Mouse (Mus musculus) heart, embryonic 16.5 days (tissue): ENCODE measurements around the gene Tcf15. TPM values are rescaled to one million over a fixed set of nuclear protein-coding genes. Genes with fewer than 3 reads are reported as not detected.

Source experiments
- ATAC-seq: fragments of 200-750 bp; cut with Nextera tagmentation; replicated peaks from 2 replicates; pipeline ENCODE4 v1.8.0; 2017; ENCODE audit warnings: moderate number of reproducible peaks; ENCODE audit not compliant: insufficient read depth, low FRiP score; ENCODE audit errors: extremely low read depth
- H3K27ac ChIP-seq: fragments of 300-500 bp; sonication (generic); 2 replicates; pipeline ENCODE4 v1.5.1; 2014; ENCODE audit warnings: mild to moderate bottlenecking, low read length, control low read depth, moderate library complexity
- H3K27me3 ChIP-seq: fragments of 300-500 bp; sonication (generic); 2 replicates; pipeline ENCODE4 v1.6.1; 2014; ENCODE audit warnings: low read length, mixed read lengths; ENCODE audit not compliant: control insufficient read depth, insufficient read depth
- H3K36me3 ChIP-seq: fragments of 300-500 bp; sonication (generic); 2 replicates; pipeline ENCODE4 v1.6.1; 2014; ENCODE audit not compliant: control insufficient read depth, insufficient read depth
- H3K4me1 ChIP-seq: fragments of 300-500 bp; sonication (generic); 2 replicates; pipeline ENCODE4 v1.6.1; 2014; ENCODE audit warnings: low read length, mixed read lengths; ENCODE audit not compliant: control insufficient read depth, insufficient read depth
- H3K4me2 ChIP-seq: fragments of 300-500 bp; sonication (generic); 2 replicates; pipeline ENCODE4 v1.6.1; 2014; ENCODE audit warnings: low read depth, mild to moderate bottlenecking, control low read depth, low read length
- H3K4me3 ChIP-seq: fragments of 300-500 bp; sonication (generic); 2 replicates; pipeline ENCODE4 v1.5.1; 2014; ENCODE audit warnings: mild to moderate bottlenecking, control low read depth, low read length
- H3K9ac ChIP-seq: fragments of 300-500 bp; sonication (generic); 2 replicates; pipeline ENCODE4 v1.6.1; 2014; ENCODE audit warnings: low read length, control low read depth
- H3K9me3 ChIP-seq: fragments of 300-500 bp; sonication (generic); replicated peaks from 2 replicates; pipeline ENCODE4 v1.6.1; 2016; ENCODE audit warnings: low read length; ENCODE audit not compliant: control insufficient read depth
- WGBS: fragments of 180-500 bp; shearing (Covaris S2); extraction: QIAGEN DNeasy Blood & Tissue Kit; methylation state at CpG from one replicate; pipeline ENCODE4 v1.1.7; 2014; 5-methylcytosine and 5-hydroxymethylcytosine counted together
- polyA plus RNA-seq: library from polyadenylated mRNA; unstranded; fragments of >200 nt; fragmentation: Nextera tagmentation; extraction: Ambion mirVana; gene quantifications from 2 replicates; pipeline ENCODE4 v1.2.1, GENCODE M21; 2015

The Tcf15 gene
- polyA plus RNA-seq, 1 experiment from 2014 or later = 13.4 TPM

DNA sequence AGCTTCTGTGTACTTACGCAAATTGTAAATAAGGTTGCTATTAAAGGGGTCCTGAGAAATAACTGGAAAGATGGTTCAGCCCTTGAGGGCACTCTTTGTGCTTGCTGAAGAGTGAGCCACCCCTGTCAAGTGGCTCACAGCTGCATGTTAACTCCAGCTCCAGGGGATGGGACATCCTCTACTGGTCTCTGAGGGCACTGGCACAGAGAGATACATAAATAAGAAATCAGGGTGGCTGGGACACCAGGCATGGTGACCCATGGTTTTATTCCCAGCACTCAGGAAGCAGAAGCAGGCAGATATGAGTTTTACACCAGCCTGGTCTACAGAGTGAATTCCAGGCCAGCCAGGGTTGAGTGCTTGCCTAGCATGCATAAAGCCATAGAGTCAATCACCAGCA lies 26.0 kb downstream of the Tcf15 start:
- Histone ChIP-seq H3K27me3 (no peaks in the 10 kb centered on the region), H3K4me1 (0 out of 2 replicates have a peak, but pooled peaks cover 4% of the 10 kb centered on the region), H3K9me3 (no peaks in the 10 kb centered on the region), H3K4me2 (no peak overlapping the region), H3K9ac (no peak overlapping the region), H3K27ac (no peak overlapping the region), H3K36me3 (no peaks in the 10 kb centered on the region), H3K4me3 (no peak overlapping the region)
- ATAC-seq = no peak
- WGBS = 90% methylated on average over 1 of the region's 1 CpGs

DNA sequence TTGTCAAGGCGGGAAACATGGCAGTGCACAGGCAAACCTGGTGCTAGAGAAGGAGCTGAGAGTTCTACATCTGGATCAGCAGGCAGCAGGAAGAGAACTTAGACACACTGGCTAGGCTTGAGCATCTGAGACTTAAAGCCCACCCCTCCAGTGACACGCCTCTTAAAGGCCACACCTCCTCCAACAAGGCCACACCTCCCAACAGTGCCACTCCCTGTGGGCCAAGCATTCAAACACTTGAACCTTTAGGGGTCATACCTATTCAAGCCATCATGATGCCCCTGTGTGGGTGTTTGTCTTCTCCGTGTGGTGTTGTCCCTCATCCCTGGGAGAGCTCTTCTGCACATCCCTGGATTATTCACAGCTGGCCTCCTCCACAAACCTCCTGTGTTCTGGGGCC lies 31.5 kb downstream of the Tcf15 start:
- no peak overlapping the region for H3K27ac ChIP-seq
- no peaks in the 10 kb centered on the region for H3K36me3 ChIP-seq
- WGBS = 85% methylated on average over 3 of the region's 3 CpGs
- no peak overlapping the region for H3K4me2 ChIP-seq
- no peaks in the 10 kb centered on the region for H3K4me1 ChIP-seq
- H3K27me3 ChIP-seq = no peaks in the 10 kb centered on the region
- no peak for ATAC-seq
- 0 out of 2 replicates have a peak, but pooled peaks cover 3% of the 10 kb centered on the region for H3K9me3 ChIP-seq
- no peak overlapping the region for H3K9ac ChIP-seq
- no peak overlapping the region for H3K4me3 ChIP-seq

DNA sequence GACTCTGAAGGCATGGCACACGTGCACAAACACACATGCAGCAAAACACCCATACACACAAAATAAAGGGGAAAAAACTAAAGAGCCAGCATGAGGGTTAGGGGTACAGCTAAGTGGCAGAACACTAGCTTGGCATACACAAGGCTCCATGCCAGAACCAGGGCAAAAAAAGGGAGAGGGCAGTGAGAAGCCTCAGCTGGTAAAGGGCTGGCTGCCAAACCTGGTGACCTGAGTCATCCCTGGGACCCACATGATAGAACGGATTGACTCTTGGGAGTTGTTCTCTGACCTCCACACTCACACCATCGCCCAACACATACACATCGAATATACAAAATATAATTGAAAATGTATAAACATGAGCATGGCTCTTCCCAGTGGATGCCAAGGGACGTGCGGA lies 33.3 kb downstream of the Tcf15 start:
- H3K4me3 ChIP-seq = no peak overlapping the region
- H3K36me3 ChIP-seq = no peaks in the 10 kb centered on the region
- H3K27me3 ChIP-seq = no peaks in the 10 kb centered on the region
- no peak for ATAC-seq
- no peak overlapping the region for H3K9ac ChIP-seq
- H3K4me1 ChIP-seq = peaks cover 3% of the 10 kb centered on the region; the same call in 1 of the 2 replicates
- WGBS = 76% methylated on average over 6 of the region's 6 CpGs
- peak overlapping the region; percentile 9; the same call in 1 of the 2 replicates for H3K27ac ChIP-seq
- H3K4me2 ChIP-seq = no peak overlapping the region
- 0 out of 2 replicates have a peak, but pooled peaks cover 3% of the 10 kb centered on the region for H3K9me3 ChIP-seq

DNA sequence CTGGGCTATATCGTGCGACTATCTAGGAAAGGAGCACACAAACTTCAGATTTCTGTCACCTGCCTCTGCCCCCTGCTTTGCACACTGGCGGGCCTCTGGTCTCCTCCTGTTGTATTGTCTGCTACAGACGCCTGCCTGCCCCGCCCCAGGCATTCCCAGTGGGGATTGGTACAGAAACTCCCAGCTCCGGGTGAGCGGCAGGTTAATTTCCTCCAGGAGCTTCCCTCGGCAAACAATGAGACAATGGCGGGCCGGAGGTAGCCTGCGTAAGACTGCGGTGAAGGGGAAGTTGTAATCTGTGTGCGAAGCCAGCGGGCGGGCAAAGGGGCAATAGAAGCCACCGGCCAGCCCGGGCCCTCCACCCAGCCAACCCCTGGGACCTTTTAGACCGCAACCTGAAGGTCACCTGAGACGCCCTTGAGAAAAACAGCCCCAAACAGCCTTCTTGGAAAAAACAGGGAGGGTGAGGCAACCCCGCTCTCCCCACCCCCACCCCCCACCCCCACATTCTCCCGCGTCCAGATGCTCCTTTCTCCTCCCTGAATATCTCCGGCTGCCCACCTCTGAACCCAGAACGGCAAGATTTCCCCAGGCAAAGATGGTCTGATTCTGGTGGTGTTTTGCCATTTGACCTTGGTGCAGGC lies 33.9 kb downstream of the Tcf15 start:
- peak overlapping the region; percentile 21; the same call in 1 of the 2 replicates for H3K4me2 ChIP-seq
- 0 out of 2 replicates have a peak, but pooled peaks cover 3% of the 10 kb centered on the region for H3K9me3 ChIP-seq
- peak; percentile 47 for ATAC-seq
- no peak overlapping the region for H3K9ac ChIP-seq
- no peaks in the 10 kb centered on the region for H3K36me3 ChIP-seq
- H3K4me1 ChIP-seq = peaks cover 3% of the 10 kb centered on the region; the same call in 1 of the 2 replicates
- 23% methylated on average over 24 of the region's 24 CpGs for WGBS
- H3K27ac ChIP-seq = peak overlapping the region; percentile 41
- no peaks in the 10 kb centered on the region for H3K27me3 ChIP-seq
- no peak overlapping the region for H3K4me3 ChIP-seq

DNA sequence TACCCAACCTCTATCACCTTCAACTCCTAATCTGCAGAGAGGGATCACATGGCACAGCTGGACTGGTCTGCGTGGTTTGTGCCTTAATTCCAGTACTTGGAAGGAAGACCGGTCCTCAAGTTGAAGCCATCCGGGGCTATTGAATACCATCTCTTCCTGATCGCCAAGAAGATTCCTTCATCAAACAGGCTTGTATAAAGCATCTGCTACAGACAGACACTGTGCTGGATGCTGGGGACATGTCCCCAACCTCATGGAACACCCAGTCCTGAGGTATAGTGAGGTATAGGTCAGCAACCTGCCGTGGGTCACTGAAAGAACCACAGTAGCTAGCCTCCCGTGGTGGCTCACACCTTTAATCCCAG lies 34.4 kb downstream of the Tcf15 start:
- Histone ChIP-seq H3K9ac (no peak overlapping the region), H3K27ac (peak overlapping the region; percentile 41), H3K27me3 (no peaks in the 10 kb centered on the region), H3K9me3 (0 out of 2 replicates have a peak, but pooled peaks cover 3% of the 10 kb centered on the region), H3K36me3 (no peaks in the 10 kb centered on the region), H3K4me1 (peaks cover 3% of the 10 kb centered on the region; the same call in 1 of the 2 replicates), H3K4me2 (no peak overlapping the region), H3K4me3 (no peak overlapping the region)
- ATAC-seq = no peak
- WGBS = 74% methylated on average over 6 of the region's 6 CpGs

DNA sequence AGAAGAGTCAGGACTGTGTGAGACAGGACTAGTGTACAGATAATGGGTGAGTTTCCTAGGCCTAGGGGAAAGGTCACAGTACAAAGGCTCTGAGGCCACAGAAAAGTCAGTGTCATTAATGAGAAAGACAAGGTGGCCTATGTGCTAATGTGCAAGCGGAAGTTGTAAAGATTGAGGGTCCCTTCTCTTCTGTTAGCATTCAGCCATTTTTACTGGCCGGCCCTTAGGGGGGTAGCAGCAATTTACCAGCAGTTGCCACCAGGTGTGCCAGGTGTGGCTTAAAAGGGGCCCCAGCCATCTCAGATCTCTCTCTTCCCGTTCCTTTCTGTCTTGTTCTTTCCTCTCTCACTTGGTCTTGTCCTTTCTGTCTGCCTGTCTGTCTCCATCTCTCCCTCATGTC lies 35.0 kb downstream of the Tcf15 start:
- Histone ChIP-seq H3K4me2 (no peak overlapping the region), H3K4me1 (peaks cover 3% of the 10 kb centered on the region; the same call in 1 of the 2 replicates), H3K9ac (no peak overlapping the region), H3K9me3 (0 out of 2 replicates have a peak, but pooled peaks cover 3% of the 10 kb centered on the region), H3K27ac (no peak overlapping the region), H3K4me3 (no peak overlapping the region), H3K27me3 (no peaks in the 10 kb centered on the region), H3K36me3 (no peaks in the 10 kb centered on the region)
- no peak for ATAC-seq
- 81% methylated on average over 3 of the region's 3 CpGs for WGBS

DNA sequence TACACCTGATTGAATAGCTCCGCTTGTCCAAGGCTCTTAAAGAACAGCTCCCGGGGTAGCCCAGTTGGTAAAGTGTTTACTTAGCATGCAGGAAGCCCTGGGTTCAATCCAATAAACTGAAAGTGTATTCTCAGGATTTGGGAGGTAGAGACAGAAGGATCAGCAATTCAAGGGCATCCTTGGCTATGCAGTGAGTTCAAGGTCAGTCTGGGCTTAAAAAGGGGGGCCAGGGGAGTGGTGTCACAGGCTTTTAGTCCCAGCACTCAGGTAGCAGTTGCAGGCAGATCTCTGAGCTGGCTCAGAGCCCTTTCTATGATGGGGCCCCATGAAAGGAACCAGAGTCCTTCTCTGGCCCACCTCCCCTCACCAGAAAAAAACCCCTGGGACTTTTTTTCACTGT lies 35.9 kb downstream of the Tcf15 start:
- Histone ChIP-seq H3K4me1 (peaks cover 3% of the 10 kb centered on the region; the same call in 1 of the 2 replicates), H3K27me3 (no peaks in the 10 kb centered on the region), H3K36me3 (no peaks in the 10 kb centered on the region), H3K9me3 (0 out of 2 replicates have a peak, but pooled peaks cover 3% of the 10 kb centered on the region), H3K4me3 (no peak overlapping the region), H3K9ac (no peak overlapping the region), H3K4me2 (no peak overlapping the region), H3K27ac (no peak overlapping the region)
- 74% methylated on average over 2 of the region's 2 CpGs for WGBS
- no peak for ATAC-seq

DNA sequence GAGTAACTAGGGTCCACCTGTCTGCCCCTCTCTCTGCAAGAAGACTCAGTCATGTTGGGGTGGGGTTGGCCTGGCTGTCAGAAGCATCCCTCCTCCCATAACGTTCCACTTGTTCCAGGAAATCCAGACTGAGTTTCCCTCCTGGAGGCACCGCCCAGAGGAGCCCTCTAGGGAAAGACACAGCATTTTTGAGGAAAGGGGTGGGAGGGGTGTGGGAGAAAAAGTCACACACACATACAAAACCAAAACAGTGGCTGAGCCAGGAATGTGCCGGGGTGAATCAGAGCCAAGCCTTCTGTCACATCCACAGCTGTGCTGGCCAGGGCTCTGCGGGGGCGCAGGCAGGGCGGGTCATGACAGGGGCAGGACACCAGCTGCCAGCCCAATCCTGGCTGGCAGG lies 37.0 kb downstream of the Tcf15 start:
- H3K36me3 ChIP-seq = no peaks in the 10 kb centered on the region
- WGBS = 47% methylated on average over 6 of the region's 6 CpGs
- peaks cover 3% of the 10 kb centered on the region; the same call in 1 of the 2 replicates for H3K4me1 ChIP-seq
- H3K9ac ChIP-seq = no peak overlapping the region
- no peaks in the 10 kb centered on the region for H3K27me3 ChIP-seq
- peak; percentile 82 for ATAC-seq
- H3K27ac ChIP-seq = peak overlapping the region; percentile 49
- H3K9me3 ChIP-seq = no peaks in the 10 kb centered on the region
- H3K4me2 ChIP-seq = no peak overlapping the region
- no peak overlapping the region for H3K4me3 ChIP-seq

DNA sequence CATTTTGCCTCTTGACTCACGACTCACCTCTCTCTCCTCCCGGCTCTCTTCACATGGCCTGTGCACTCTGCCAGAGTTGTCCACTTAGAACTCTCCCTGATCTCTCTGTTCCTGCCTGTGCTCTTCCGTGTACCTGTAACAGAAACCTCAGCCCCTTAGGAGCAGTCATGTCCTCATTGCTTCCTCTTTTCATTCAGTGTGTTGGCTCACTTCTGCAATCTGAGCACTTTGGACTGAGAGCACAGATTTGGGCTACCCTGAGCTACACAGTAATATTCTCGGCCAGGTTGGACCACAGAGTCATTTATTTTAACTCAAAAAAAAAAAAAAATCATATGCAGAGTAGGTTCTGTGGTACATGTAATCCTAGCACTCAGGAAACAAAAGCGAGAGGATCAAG lies 43.8 kb downstream of the Tcf15 start:
- no peaks in the 10 kb centered on the region for H3K27me3 ChIP-seq
- H3K27ac ChIP-seq = no peak overlapping the region
- H3K9me3 ChIP-seq = no peaks in the 10 kb centered on the region
- peaks cover 14% of the 10 kb centered on the region for H3K4me1 ChIP-seq
- no peak for ATAC-seq
- no peak overlapping the region for H3K9ac ChIP-seq
- no peak overlapping the region for H3K4me3 ChIP-seq
- no peak overlapping the region for H3K4me2 ChIP-seq
- H3K36me3 ChIP-seq = no peaks in the 10 kb centered on the region
- WGBS = 67% methylated on average over 5 of the region's 5 CpGs
